Mouse (Mus musculus): ENCODE data around the gene Tenm4.

DNA sequence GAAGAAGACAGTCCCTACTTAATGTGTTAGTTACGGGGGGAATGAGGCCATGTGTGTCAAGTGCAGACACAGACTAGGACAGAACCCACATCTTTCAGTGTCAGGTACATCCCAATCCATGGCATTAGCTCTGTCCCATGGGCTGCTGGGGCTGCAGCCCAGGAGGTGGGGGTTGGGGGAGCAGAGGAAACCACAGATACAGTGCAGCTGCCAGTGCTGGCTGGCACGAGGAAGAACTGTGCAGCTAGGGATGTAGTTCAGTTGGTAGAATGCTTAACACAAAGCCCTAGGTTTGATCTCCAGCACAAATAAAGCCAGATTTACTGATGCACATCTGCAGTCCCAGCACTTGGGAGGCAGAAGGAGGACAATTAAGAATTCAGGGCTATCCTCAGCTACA lies 688.0 kb downstream of the Tenm4 start:
- TF ChIP-seq POLR2A (IDR thresholded peaks at IDR 0.05; ENCODE audit: low read depth, low read length) (no peak), CTCF (IDR thresholded peaks at IDR 0.05; ENCODE audit: extremely low read depth, insufficient read length, insufficient replicate concordance, low read depth, low read length) (no peak)
